Mouse (Mus musculus) limb, embryonic 13.5 days (tissue): ENCODE data around the gene Elmo2. TPM values are rescaled to one million over a fixed set of nuclear protein-coding genes. Genes with fewer than 3 reads are reported as not detected.
A peak's percentile ranks its signal among the peaks of the same experiment; 100 is the strongest.

Experiments used
- ATAC-seq: fragments of 200-750 bp; cut with Nextera tagmentation; 2 replicates; pipeline ENCODE4 v1.8.0; 2017; ENCODE audit warnings: low read depth, moderate number of reproducible peaks, moderate TSS enrichment; ENCODE audit not compliant: low FRiP score
- H3K27ac ChIP-seq: fragments of 300-500 bp; sonication (generic); 2 replicates; pipeline ENCODE4 v1.5.1; 2015; ENCODE audit warnings: inconsistent platforms, mild to moderate bottlenecking, moderate library complexity
- H3K27me3 ChIP-seq: fragments of 300-500 bp; sonication (generic); 2 replicates; pipeline ENCODE4 v1.6.1; 2015; ENCODE audit warnings: mild to moderate bottlenecking, inconsistent platforms
- H3K36me3 ChIP-seq: fragments of 300-500 bp; sonication (generic); 2 replicates; pipeline ENCODE4 v1.6.1; 2015; ENCODE audit warnings: inconsistent platforms, mild to moderate bottlenecking, moderate library complexity
- H3K4me1 ChIP-seq: fragments of 300-500 bp; sonication (generic); 2 replicates; pipeline ENCODE4 v1.6.1; 2015; ENCODE audit warnings: inconsistent platforms
- H3K4me2 ChIP-seq: fragments of 300-500 bp; sonication (generic); replicated peaks from 2 replicates; pipeline ENCODE4 v1.6.1; 2015; ENCODE audit warnings: inconsistent platforms, mild to moderate bottlenecking, moderate library complexity
- H3K4me3 ChIP-seq: fragments of 300-500 bp; sonication (generic); 2 replicates; pipeline ENCODE4 v1.5.1; 2015; ENCODE audit warnings: moderate library complexity, mild to moderate bottlenecking, inconsistent platforms
- H3K9ac ChIP-seq: fragments of 300-500 bp; sonication (generic); 2 replicates; pipeline ENCODE4 v1.6.1; 2015; ENCODE audit warnings: mild to moderate bottlenecking, inconsistent platforms
- H3K9me3 ChIP-seq: fragments of 300-500 bp; sonication (generic); 2 replicates; pipeline ENCODE4 v1.6.1; 2016; ENCODE audit warnings: inconsistent platforms
- WGBS: fragments of 180-500 bp; shearing (Covaris S2); methylation state at CpG from one replicate; pipeline ENCODE4 v1.1.7; 2015; 5-methylcytosine and 5-hydroxymethylcytosine counted together
- polyA plus RNA-seq: library from polyadenylated mRNA; unstranded; fragments of >200 nt; fragmentation: Nextera tagmentation; extraction: Ambion mirVana; gene quantifications from 2 replicates; pipeline ENCODE4 v1.2.1, GENCODE M21; 2015

Gene Elmo2
- polyA plus RNA-seq, 1 experiment from 2014 or later, result 86.4 TPM

GRCm38 (mm10) chr2:165321981-165322735 lies 4.1 kb downstream of the Elmo2 start:
- H3K9me3 ChIP-seq, result no peaks in the 10 kb centered on the region
- H3K27ac ChIP-seq, result no peak overlapping the region
- H3K9ac ChIP-seq, result no peak overlapping the region; the same call in 1 of the 2 replicates
- H3K36me3 ChIP-seq, result 0 out of 2 replicates have a peak, but pooled peaks cover 3% of the 10 kb centered on the region
- H3K27me3 ChIP-seq, result no peaks in the 10 kb centered on the region
- WGBS, result 88% methylated on average over 22 of the region's 22 CpGs
- no peak for ATAC-seq
- H3K4me2 ChIP-seq, result no peak overlapping the region
- no peak overlapping the region for H3K4me3 ChIP-seq
- H3K4me1 ChIP-seq, result peaks cover 69% of the 10 kb centered on the region

DNA sequence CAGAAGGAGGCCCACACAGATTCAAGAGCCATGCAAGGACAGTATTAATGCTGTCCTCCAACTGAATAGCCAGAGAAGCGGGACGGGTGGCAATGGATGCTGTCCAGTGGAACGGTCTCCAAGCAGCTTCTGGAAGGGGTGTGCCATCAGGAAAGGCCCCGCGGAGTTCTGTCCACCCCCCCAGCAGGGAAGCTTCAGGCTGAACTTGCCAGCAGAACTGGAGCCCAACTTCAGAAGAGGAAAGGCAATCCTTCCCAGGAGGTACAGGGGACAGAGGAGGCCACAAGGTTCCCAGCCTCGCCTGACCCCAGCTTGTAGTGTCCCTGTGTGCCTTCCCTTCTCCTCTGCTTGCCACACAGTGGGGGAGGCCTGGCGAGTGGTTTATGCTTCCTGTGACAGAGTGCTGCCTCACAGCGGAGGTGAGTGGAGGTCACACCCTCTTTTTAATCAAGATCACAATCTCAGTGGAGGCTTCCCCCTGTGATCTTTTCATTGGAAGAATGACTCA lies 4.8 kb downstream of the Elmo2 start:
- no peaks in the 10 kb centered on the region for H3K9me3 ChIP-seq
- no peak overlapping the region for H3K4me3 ChIP-seq
- peaks cover 72% of the 10 kb centered on the region for H3K4me1 ChIP-seq
- H3K27me3 ChIP-seq, result no peaks in the 10 kb centered on the region
- H3K36me3 ChIP-seq, result peaks cover 3% of the 10 kb centered on the region; the same call in 1 of the 2 replicates
- 60% methylated on average over 8 of the region's 8 CpGs for whole genome bisulfite sequencing
- peak overlapping the region; percentile 39; the same call in 1 of the 2 replicates for H3K27ac ChIP-seq
- peak overlapping the region; percentile 48 for H3K9ac ChIP-seq
- no peak for ATAC-seq
- no peak overlapping the region for H3K4me2 ChIP-seq

DNA sequence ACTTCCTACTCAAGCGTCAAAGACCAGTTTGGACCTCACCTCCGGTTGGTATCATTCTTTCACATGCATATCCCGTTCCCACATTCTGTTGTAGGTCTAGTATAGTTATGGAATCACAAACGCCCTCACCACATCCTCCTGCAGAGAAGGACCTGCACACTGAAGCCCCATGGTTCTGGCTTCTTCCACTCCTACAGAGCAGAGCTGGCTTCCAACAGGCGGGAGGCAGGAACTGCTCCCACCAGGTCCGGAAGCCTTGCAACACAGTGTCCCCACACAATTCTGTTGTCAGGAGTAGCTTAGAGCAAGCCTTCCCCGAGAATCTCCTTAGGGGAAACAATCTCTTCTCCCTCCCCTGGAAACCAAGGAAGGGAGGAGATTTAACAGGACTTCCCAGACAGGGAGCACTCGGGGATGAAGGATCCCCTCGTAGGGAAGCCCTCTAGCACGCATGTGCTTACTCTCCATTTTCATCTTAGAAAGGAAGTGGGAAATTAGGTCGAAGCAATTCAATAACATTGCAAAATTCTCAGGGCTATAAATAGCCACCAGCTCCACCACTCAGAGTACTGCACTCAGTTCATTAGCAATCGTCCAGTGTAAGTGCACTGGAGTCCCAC lies 5.6 kb downstream of the Elmo2 start:
- Histone ChIP-seq H3K4me2 (0 out of 2 replicates have a peak overlapping the region, but pooled peaks have one; percentile 3), H3K36me3 (peaks cover 11% of the 10 kb centered on the region), H3K4me1 (peaks cover 72% of the 10 kb centered on the region), H3K4me3 (no peak overlapping the region), H3K27ac (no peak overlapping the region), H3K9me3 (no peaks in the 10 kb centered on the region), H3K9ac (no peak overlapping the region), H3K27me3 (no peaks in the 10 kb centered on the region)
- ATAC-seq, result no peak
- WGBS, result 65% methylated on average over 12 of the region's 12 CpGs

DNA sequence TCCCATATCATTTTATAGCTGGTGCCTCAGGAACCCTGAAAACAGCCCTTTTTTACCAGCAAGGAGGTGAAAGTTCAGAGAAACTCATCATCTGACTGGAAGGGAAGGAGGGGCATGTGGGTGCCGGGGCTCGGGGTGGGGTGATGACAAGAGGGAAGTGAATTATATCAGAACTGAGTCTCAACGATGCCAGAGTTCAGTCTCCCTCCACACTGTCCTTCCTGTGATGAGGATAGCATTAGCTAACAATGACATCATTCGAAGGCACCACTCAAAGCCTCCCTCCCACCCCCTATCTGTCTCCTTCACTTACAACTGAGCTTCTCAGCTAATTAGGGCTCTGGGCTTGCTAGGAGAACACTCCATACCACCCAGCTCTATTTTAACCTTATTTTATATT lies 6.8 kb downstream of the Elmo2 start:
- Histone ChIP-seq H3K27ac (no peak overlapping the region), H3K9me3 (no peaks in the 10 kb centered on the region), H3K9ac (no peak overlapping the region), H3K4me2 (no peak overlapping the region), H3K4me3 (no peak overlapping the region), H3K4me1 (peaks cover 61% of the 10 kb centered on the region), H3K36me3 (peaks cover 22% of the 10 kb centered on the region), H3K27me3 (no peaks in the 10 kb centered on the region)
- ATAC-seq, result no peak
- WGBS, result 62% methylated on average over 4 of the region's 4 CpGs

DNA sequence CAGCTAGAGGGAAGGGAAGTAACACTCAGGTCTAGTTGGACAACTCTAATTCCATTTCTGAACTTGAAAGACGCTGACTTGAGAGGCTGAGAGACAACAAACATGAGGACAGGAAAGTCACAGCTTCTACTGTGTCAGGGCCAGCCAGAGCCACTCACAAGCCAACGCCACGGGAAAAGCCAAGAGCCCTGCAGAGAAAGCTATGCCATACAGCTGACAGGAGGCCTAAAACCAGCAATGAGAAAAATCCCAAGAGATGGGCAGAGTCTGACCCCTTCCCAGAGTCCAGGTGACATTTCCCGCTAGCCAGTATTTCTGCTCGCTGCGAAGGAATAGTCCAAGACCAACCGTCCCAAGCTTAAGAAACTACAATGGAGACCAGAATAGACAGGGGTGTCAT lies 7.3 kb downstream of the Elmo2 start:
- Histone ChIP-seq H3K4me2 (no peak overlapping the region), H3K9me3 (no peaks in the 10 kb centered on the region), H3K27me3 (no peaks in the 10 kb centered on the region), H3K4me3 (no peak overlapping the region), H3K4me1 (peaks cover 55% of the 10 kb centered on the region), H3K9ac (no peak overlapping the region), H3K27ac (no peak overlapping the region), H3K36me3 (peaks cover 28% of the 10 kb centered on the region)
- ATAC-seq, result no peak
- WGBS, result 83% methylated on average over 7 of the region's 7 CpGs

GRCm38 (mm10) chr2:165317621-165318263 lies 8.5 kb downstream of the Elmo2 start:
- H3K9me3 ChIP-seq, result no peaks in the 10 kb centered on the region
- no peak for ATAC-seq
- H3K36me3 ChIP-seq, result peaks cover 36% of the 10 kb centered on the region
- H3K27ac ChIP-seq, result no peak overlapping the region
- WGBS, result 50% methylated on average over 16 of the region's 16 CpGs
- H3K9ac ChIP-seq, result peak overlapping the region; percentile 51
- peaks cover 50% of the 10 kb centered on the region for H3K4me1 ChIP-seq
- H3K4me3 ChIP-seq, result no peak overlapping the region
- H3K27me3 ChIP-seq, result no peaks in the 10 kb centered on the region
- 0 out of 2 replicates have a peak overlapping the region, but pooled peaks have one; percentile 0 for H3K4me2 ChIP-seq

DNA sequence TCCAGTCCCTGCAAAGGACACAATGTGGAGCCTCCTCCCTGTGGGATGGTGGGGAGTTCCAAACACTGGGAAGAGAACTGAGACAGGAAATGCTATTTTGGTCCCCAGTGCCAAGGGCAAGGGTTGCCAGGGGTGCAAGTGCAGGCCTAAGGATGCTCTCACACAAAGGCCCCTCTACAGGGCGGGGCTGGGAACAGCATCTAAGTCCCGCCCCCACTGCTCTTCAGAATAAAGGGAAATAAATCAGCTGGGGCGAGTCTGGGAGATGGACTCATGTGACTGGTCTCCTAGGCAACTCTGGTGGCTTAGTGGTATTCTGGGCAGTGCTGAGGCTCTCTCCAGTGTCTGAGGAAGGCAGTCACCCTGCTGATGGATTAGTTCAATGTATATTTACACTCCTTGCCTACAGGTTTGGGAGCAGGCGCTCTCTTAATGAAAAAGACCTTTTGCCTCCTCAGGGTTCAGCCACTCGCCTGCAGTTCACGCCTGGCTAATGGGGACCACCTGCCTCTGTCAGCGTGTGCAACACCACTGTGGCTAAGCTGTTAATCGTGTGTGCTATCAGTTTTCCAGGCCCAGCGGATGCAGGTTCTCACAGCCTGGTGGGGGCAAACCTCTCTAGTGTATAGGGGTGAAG lies 9.3 kb downstream of the Elmo2 start:
- no peak overlapping the region for H3K4me2 ChIP-seq
- ATAC-seq, result peak; percentile 62
- H3K9me3 ChIP-seq, result no peaks in the 10 kb centered on the region
- H3K4me3 ChIP-seq, result no peak overlapping the region
- H3K27me3 ChIP-seq, result no peaks in the 10 kb centered on the region
- 16% methylated on average over 9 of the region's 9 CpGs for WGBS
- no peak overlapping the region; the same call in 1 of the 2 replicates for H3K27ac ChIP-seq
- H3K9ac ChIP-seq, result peak overlapping the region; percentile 51; the same call in 1 of the 2 replicates
- H3K4me1 ChIP-seq, result peaks cover 50% of the 10 kb centered on the region
- peaks cover 44% of the 10 kb centered on the region for H3K36me3 ChIP-seq

DNA sequence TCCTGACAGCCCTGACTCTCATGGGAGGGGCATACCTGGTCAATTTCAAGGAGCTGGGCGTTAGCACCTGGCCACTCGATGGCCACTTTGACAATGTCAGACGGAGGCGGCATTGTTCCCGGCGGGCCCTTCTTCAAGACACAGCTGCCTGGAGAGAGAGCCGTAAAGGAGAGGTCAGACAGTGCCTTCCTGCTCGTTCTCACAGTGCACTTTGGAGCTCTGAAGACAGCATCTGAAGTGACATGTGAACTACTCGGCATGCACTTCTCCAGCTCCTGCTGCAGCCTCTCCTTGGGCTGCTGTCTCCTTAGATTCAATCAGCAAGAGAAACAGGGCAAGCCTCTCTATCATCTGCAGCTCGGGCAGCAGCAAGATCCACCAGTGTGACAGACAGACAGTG lies 10.1 kb downstream of the Elmo2 start:
- H3K9ac ChIP-seq, result no peak overlapping the region
- whole genome bisulfite sequencing, result 59% methylated on average over 10 of the region's 10 CpGs
- H3K27me3 ChIP-seq, result no peaks in the 10 kb centered on the region
- peaks cover 43% of the 10 kb centered on the region for H3K4me1 ChIP-seq
- peaks cover 52% of the 10 kb centered on the region for H3K36me3 ChIP-seq
- no peak overlapping the region for H3K4me3 ChIP-seq
- H3K9me3 ChIP-seq, result no peaks in the 10 kb centered on the region
- ATAC-seq, result no peak
- no peak overlapping the region for H3K4me2 ChIP-seq
- H3K27ac ChIP-seq, result no peak overlapping the region

GRCm38 (mm10) chr2:165314197-165314596 lies 12.1 kb downstream of the Elmo2 start:
- no peak overlapping the region for H3K4me3 ChIP-seq
- ATAC-seq, result no peak
- H3K27ac ChIP-seq, result no peak overlapping the region
- H3K9ac ChIP-seq, result no peak overlapping the region
- H3K9me3 ChIP-seq, result no peaks in the 10 kb centered on the region
- H3K4me1 ChIP-seq, result peaks cover 29% of the 10 kb centered on the region
- no peak overlapping the region for H3K4me2 ChIP-seq
- H3K36me3 ChIP-seq, result peaks cover 72% of the 10 kb centered on the region
- no peaks in the 10 kb centered on the region for H3K27me3 ChIP-seq
- WGBS, result 93% methylated on average over 8 of the region's 8 CpGs

GRCm38 (mm10) chr2:165312381-165312780 lies 13.9 kb downstream of the Elmo2 start:
- no peak for ATAC-seq
- H3K36me3 ChIP-seq, result peaks cover 90% of the 10 kb centered on the region
- no peak overlapping the region for H3K4me2 ChIP-seq
- H3K27ac ChIP-seq, result no peak overlapping the region
- H3K4me3 ChIP-seq, result no peak overlapping the region
- peaks cover 10% of the 10 kb centered on the region for H3K4me1 ChIP-seq
- no peaks in the 10 kb centered on the region for H3K9me3 ChIP-seq
- H3K9ac ChIP-seq, result no peak overlapping the region
- H3K27me3 ChIP-seq, result no peaks in the 10 kb centered on the region
- 78% methylated on average over 7 of the region's 7 CpGs for WGBS

GRCm38 (mm10) chr2:165311577-165311976 lies 14.7 kb downstream of the Elmo2 start:
- H3K9ac ChIP-seq, result no peak overlapping the region
- no peaks in the 10 kb centered on the region for H3K27me3 ChIP-seq
- no peak overlapping the region for H3K27ac ChIP-seq
- H3K4me1 ChIP-seq, result peaks cover 2% of the 10 kb centered on the region
- H3K4me2 ChIP-seq, result no peak overlapping the region
- ATAC-seq, result no peak
- no peaks in the 10 kb centered on the region for H3K9me3 ChIP-seq
- WGBS, result 89% methylated on average over 12 of the region's 12 CpGs
- peaks cover 97% of the 10 kb centered on the region for H3K36me3 ChIP-seq
- H3K4me3 ChIP-seq, result no peak overlapping the region
